Mouse (Mus musculus) testis, adult 2 months (tissue): Measurements from ENCODE around the gene Gm6588.

Experiments
- CTCF ChIP-seq: fragments of 200-500 bp; IDR thresholded peaks from 2 replicates; pipeline ENCODE4 v1.5.1; 2012; ENCODE audit warnings: low read depth, mild to moderate bottlenecking, inconsistent platforms, low read length, moderate library complexity; ENCODE audit not compliant: control insufficient read depth, insufficient read depth, insufficient replicate concordance
- POLR2A ChIP-seq: fragments of 200-500 bp; IDR thresholded peaks from 2 replicates; pipeline ENCODE4 v1.6.1; 2012; ENCODE audit warnings: low read depth, mild to moderate bottlenecking, inconsistent platforms, low read length, moderate library complexity; ENCODE audit not compliant: control insufficient read depth

DNA sequence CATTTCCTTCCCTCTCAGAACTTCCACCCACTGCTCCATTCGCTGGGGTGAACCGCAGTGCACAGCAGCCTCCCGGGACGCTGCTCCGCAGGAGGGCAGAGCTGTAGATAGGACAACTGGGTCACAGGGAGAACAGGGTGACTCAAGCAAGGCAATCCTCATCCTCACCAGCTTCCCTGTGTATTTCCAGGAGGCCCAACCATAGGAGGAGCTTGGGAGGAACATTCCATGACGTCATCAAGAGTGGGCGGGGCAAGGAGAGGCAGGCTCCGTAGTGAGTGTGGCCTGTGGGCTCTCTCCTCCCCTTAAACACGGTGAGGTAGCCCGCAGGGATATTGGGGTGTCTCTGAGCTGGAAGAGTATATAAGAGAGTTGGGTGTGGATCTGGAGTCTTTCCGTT is 44.3 kb downstream of the Gm6588 start:
- TF ChIP-seq CTCF (no peak), POLR2A (no peak)
